Mouse (Mus musculus) neural tube, embryonic 11.5 days (tissue): ENCODE measurements around the gene Spata13. TPM values are rescaled to one million over a fixed set of nuclear protein-coding genes. Genes with fewer than 3 reads are reported as not detected.

Source experiments
- ATAC-seq: fragments of 200-750 bp; cut with Nextera tagmentation; 2 replicates; pipeline ENCODE4 v1.8.0; 2017; ENCODE audit warnings: moderate number of reproducible peaks, mild to moderate bottlenecking, moderate TSS enrichment, moderate library complexity; ENCODE audit not compliant: insufficient read depth, low FRiP score, low TSS enrichment
- DNase-seq: peaks from one replicate; pipeline ENCODE4 v3.0.0-alpha.2; 2015; ENCODE audit warnings: low spot score
- H3K27ac ChIP-seq: fragments of 300-500 bp; sonication (generic); 2 replicates; pipeline ENCODE4 v1.5.1; 2014; ENCODE audit warnings: low read depth, mild to moderate bottlenecking, low read length
- H3K27me3 ChIP-seq: fragments of 300-500 bp; sonication (generic); 2 replicates; pipeline ENCODE4 v1.6.1; 2014; ENCODE audit warnings: mild to moderate bottlenecking, low read length, mixed read lengths; ENCODE audit not compliant: control insufficient read depth, insufficient read depth
- H3K36me3 ChIP-seq: fragments of 300-500 bp; sonication (generic); 2 replicates; pipeline ENCODE4 v1.6.1; 2014; ENCODE audit warnings: mild to moderate bottlenecking, low read length, moderate library complexity, mixed read lengths; ENCODE audit not compliant: control insufficient read depth, insufficient read depth
- H3K4me1 ChIP-seq: fragments of 300-500 bp; sonication (generic); 2 replicates; pipeline ENCODE4 v1.6.1; 2014; ENCODE audit warnings: low read length, mixed read lengths; ENCODE audit not compliant: control insufficient read depth, insufficient read depth
- H3K4me2 ChIP-seq: fragments of 300-500 bp; sonication (generic); 2 replicates; pipeline ENCODE4 v1.6.1; 2014; ENCODE audit warnings: low read depth, mild to moderate bottlenecking, moderate library complexity
- H3K4me3 ChIP-seq: fragments of 300-500 bp; sonication (generic); 2 replicates; pipeline ENCODE4 v1.5.1; 2014; ENCODE audit warnings: low read depth, low read length
- H3K9ac ChIP-seq: fragments of 300-500 bp; sonication (generic); 2 replicates; pipeline ENCODE4 v1.6.1; 2014; ENCODE audit warnings: mild to moderate bottlenecking, low read length
- H3K9me3 ChIP-seq: fragments of 300-500 bp; sonication (generic); 2 replicates; pipeline ENCODE4 v1.6.1; 2016; ENCODE audit warnings: low read length; ENCODE audit not compliant: control insufficient read depth
- WGBS: fragments of 180-500 bp; shearing (Covaris S2); extraction: QIAGEN DNeasy Blood & Tissue Kit; methylation state at CpG from one replicate; pipeline ENCODE4 v1.1.7; 2014; 5-methylcytosine and 5-hydroxymethylcytosine counted together
- polyA plus RNA-seq: library from polyadenylated mRNA; unstranded; fragments of >200 nt; fragmentation: Nextera tagmentation; extraction: Ambion mirVana; gene quantifications from 2 replicates; pipeline ENCODE4 v1.2.1, GENCODE M21; 2014

Spata13 gene
- polyA plus RNA-seq, 1 experiment from 2014 or later = 64.9 TPM

GRCm38 (mm10) chr14:60659498-60659897, 25.7 kb downstream of the Spata13 start:
- no peaks in the 10 kb centered on the region for H3K27me3 ChIP-seq
- WGBS = 93% methylated on average over 8 of the region's 8 CpGs
- H3K4me3 ChIP-seq = no peak overlapping the region
- no peaks in the 10 kb centered on the region; the same call in 1 of the 2 replicates for H3K36me3 ChIP-seq
- no peaks in the 10 kb centered on the region for H3K9me3 ChIP-seq
- ATAC-seq (no peak), DNase-seq (no peak)
- peaks cover 2% of the 10 kb centered on the region; the same call in 1 of the 2 replicates for H3K4me1 ChIP-seq
- no peak overlapping the region for H3K27ac ChIP-seq
- H3K9ac ChIP-seq = no peak overlapping the region
- no peak overlapping the region for H3K4me2 ChIP-seq

GRCm38 (mm10) chr14:60660591-60660990, 26.8 kb downstream of the Spata13 start:
- H3K4me1 ChIP-seq = peaks cover 6% of the 10 kb centered on the region; the same call in 1 of the 2 replicates
- H3K9me3 ChIP-seq = no peaks in the 10 kb centered on the region
- H3K27ac ChIP-seq = no peak overlapping the region
- ATAC-seq (no peak), DNase-seq (no peak)
- H3K9ac ChIP-seq = no peak overlapping the region
- H3K4me2 ChIP-seq = no peak overlapping the region
- H3K27me3 ChIP-seq = no peaks in the 10 kb centered on the region
- no peaks in the 10 kb centered on the region; the same call in 1 of the 2 replicates for H3K36me3 ChIP-seq
- H3K4me3 ChIP-seq = no peak overlapping the region
- WGBS = 95% methylated on average over 8 of the region's 8 CpGs

GRCm38 (mm10) chr14:60661281-60661680, 27.5 kb downstream of the Spata13 start:
- Histone ChIP-seq H3K4me3 (no peak overlapping the region), H3K36me3 (no peaks in the 10 kb centered on the region; the same call in 1 of the 2 replicates), H3K9ac (no peak overlapping the region), H3K27ac (no peak overlapping the region), H3K4me1 (peaks cover 6% of the 10 kb centered on the region; the same call in 1 of the 2 replicates), H3K9me3 (no peaks in the 10 kb centered on the region), H3K4me2 (no peak overlapping the region), H3K27me3 (no peaks in the 10 kb centered on the region)
- DNase-seq (no peak), ATAC-seq (no peak)
- WGBS = 96% methylated on average over 5 of the region's 5 CpGs

GRCm38 (mm10) chr14:60663309-60663940, 29.6 kb downstream of the Spata13 start:
- Histone ChIP-seq H3K4me3 (no peak overlapping the region), H3K36me3 (no peaks in the 10 kb centered on the region; the same call in 1 of the 2 replicates), H3K9ac (no peak overlapping the region), H3K27ac (no peak overlapping the region), H3K4me2 (no peak overlapping the region), H3K4me1 (peaks cover 6% of the 10 kb centered on the region; the same call in 1 of the 2 replicates), H3K27me3 (no peaks in the 10 kb centered on the region), H3K9me3 (no peaks in the 10 kb centered on the region)
- DNase-seq = no peak
- no peak for ATAC-seq
- 87% methylated on average over 11 of the region's 11 CpGs for WGBS

- H3K4me2 ChIP-seq = no peak overlapping the region
- no peak overlapping the region for H3K4me3 ChIP-seq
- WGBS = 58% methylated on average over 4 of the region's 4 CpGs
- no peak for DNase-seq
- ATAC-seq = no peak
- H3K4me1 ChIP-seq = peaks cover 6% of the 10 kb centered on the region; the same call in 1 of the 2 replicates
- no peaks in the 10 kb centered on the region; the same call in 1 of the 2 replicates for H3K36me3 ChIP-seq
- no peak overlapping the region for H3K27ac ChIP-seq
- no peaks in the 10 kb centered on the region for H3K27me3 ChIP-seq
- no peak overlapping the region for H3K9ac ChIP-seq
- no peaks in the 10 kb centered on the region for H3K9me3 ChIP-seq
These were observed 30.8 kb downstream of the Spata13 start for GRCm38 (mm10) chr14:60664641-60665040.

- DNase-seq (no peak), ATAC-seq (no peak)
- peaks cover 6% of the 10 kb centered on the region; the same call in 1 of the 2 replicates for H3K4me1 ChIP-seq
- H3K4me2 ChIP-seq = no peak overlapping the region
- no peaks in the 10 kb centered on the region for H3K27me3 ChIP-seq
- no peak overlapping the region for H3K4me3 ChIP-seq
- no peak overlapping the region for H3K27ac ChIP-seq
- WGBS = 71% methylated on average over 6 of the region's 6 CpGs
- H3K9me3 ChIP-seq = no peaks in the 10 kb centered on the region
- no peaks in the 10 kb centered on the region for H3K36me3 ChIP-seq
- no peak overlapping the region for H3K9ac ChIP-seq
These were observed 31.5 kb downstream of the Spata13 start for GRCm38 (mm10) chr14:60665263-60665662.

GRCm38 (mm10) chr14:60666252-60666651, 32.5 kb downstream of the Spata13 start:
- Histone ChIP-seq H3K36me3 (no peaks in the 10 kb centered on the region), H3K27me3 (no peaks in the 10 kb centered on the region), H3K4me3 (no peak overlapping the region), H3K9ac (no peak overlapping the region), H3K27ac (no peak overlapping the region), H3K4me1 (peaks cover 10% of the 10 kb centered on the region; the same call in 1 of the 2 replicates), H3K4me2 (no peak overlapping the region), H3K9me3 (no peaks in the 10 kb centered on the region)
- DNase-seq (no peak), ATAC-seq (no peak)
- 62% methylated on average over 7 of the region's 7 CpGs for WGBS

- Histone ChIP-seq H3K27me3 (no peaks in the 10 kb centered on the region), H3K36me3 (no peaks in the 10 kb centered on the region), H3K4me2 (no peak overlapping the region), H3K4me1 (peaks cover 6% of the 10 kb centered on the region; the same call in 1 of the 2 replicates), H3K27ac (no peak overlapping the region), H3K9ac (no peak overlapping the region), H3K4me3 (no peak overlapping the region), H3K9me3 (no peaks in the 10 kb centered on the region)
- no peak for DNase-seq
- ATAC-seq = no peak
- WGBS = 71% methylated on average over 7 of the region's 7 CpGs
These were observed 36.4 kb downstream of the Spata13 start for GRCm38 (mm10) chr14:60670191-60670590.

- Histone ChIP-seq H3K27me3 (no peaks in the 10 kb centered on the region), H3K9ac (no peak overlapping the region), H3K9me3 (no peaks in the 10 kb centered on the region), H3K4me3 (no peak overlapping the region), H3K4me2 (no peak overlapping the region), H3K36me3 (no peaks in the 10 kb centered on the region), H3K27ac (no peak overlapping the region), H3K4me1 (peaks cover 6% of the 10 kb centered on the region; the same call in 1 of the 2 replicates)
- DNase-seq (no peak), ATAC-seq (no peak)
- 77% methylated on average over 2 of the region's 2 CpGs for WGBS
These were observed 37.7 kb downstream of the Spata13 start for GRCm38 (mm10) chr14:60671504-60671903.
